Mouse (Mus musculus) stomach, adult 2 months (tissue): Measurements from ENCODE around the gene Srpk1. TPM values are rescaled to one million over a fixed set of nuclear protein-coding genes. Genes with fewer than 3 reads are reported as not detected.

Experiments
- polyA plus RNA-seq: library from polyadenylated mRNA; depleted of rRNA; stranded (reverse); fragments of >200 nt; gene quantifications from 2 replicates; pipeline ENCODE4 v1.2.3, GENCODE M21; 2012; rRNA removed

Gene Srpk1
- polyA plus RNA-seq, result 11.4 and 14.9 TPM in 2 replicates

DNA sequence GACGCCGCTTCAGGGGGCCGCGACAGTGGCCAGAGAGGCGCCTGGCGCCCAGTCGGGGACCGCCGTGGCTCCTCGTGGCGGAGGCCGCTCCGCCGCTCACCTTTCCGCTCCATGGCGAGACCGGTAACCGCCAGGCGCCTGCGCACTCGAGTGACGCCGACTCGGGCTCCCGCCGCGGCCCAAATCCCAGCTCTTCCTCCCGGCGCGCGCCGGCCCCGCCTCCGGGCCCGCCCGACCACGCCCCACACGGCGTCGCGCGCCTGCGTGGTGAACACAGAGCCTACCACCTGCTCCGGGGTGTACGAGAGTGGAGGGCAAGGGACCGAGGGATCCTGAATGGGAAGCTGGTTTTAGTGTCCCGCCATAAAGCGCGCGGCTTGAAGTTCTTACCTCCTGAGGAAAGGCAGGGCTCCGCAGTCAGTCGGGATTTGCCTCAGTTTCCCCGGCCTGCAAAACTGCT is at the start of gene Srpk1:
Gene Srpk1 (minus strand): TSS at position 410 of the 460 bp plus-strand sequence.

GRCm38 (mm10) chr17:28575244-28576125 is 47.0 kb downstream of the Srpk1 start, which contains the start of gene Lhfpl5:
Gene Lhfpl5, plus strand, starts transcription at chr17:28575641.

DNA sequence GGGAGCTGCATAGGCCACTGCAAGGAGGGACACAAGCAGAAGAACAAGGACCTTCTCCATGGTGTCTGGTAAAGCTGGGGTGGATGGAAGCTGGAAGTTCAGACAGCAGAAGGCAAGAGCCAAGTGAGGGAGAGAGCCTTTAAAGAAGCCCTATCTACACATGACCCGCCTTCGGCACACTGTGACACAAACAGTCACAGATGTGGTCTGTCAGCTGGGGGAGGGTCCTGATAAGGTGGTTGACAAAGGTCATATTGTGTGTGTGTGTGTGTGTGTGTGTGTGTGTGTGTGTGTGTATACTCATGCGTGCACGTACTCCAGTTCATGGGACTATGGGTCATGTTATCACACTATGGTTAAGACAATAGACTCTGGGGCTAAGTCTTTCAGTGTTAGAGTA is 61.9 kb downstream of the Srpk1 start, which contains the start of gene Clps:
Gene Clps (minus strand): TSS at position 169 of the 400 bp plus-strand sequence.

DNA sequence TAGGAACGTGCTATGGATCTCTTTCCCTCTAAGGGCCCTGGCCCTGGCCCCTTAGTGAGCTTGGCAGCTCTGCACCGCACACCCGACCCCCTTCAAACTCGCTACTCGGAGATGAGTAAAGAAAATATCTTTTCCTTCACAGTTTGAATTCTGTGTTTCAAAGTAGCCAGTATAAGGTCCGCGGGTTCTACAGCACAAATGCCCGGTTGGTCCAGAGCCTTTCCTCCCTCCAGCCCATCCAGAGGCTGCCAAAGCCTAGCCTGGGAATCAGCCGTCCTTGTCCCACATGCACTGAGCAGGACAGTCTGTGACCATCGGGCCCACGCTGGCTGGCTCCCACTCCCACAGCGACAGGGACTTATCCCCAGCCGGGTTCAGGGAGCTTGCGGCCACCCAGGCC is 73.4 kb downstream of the Srpk1 start, which contains the start of gene Clpsl2:
Gene Clpsl2 (plus strand): TSS at position 301 of the 400 bp plus-strand sequence.

Other genes starting within 250 kb of the Srpk1 start
- gene Fkbp5, start 105.2 kb downstream of the Srpk1 start, polyA plus RNA-seq, result 7.3 and 8.3 TPM in 2 replicates
- not detected in 2 replicates for gene Armc12, start 91.9 kb downstream of the Srpk1 start, polyA plus RNA-seq
- 0.65 TPM in 1 of 2 replicates, not detected in the other for gene Clpsl2, start 73.3 kb downstream of the Srpk1 start, polyA plus RNA-seq
- gene Clps, start 61.9 kb downstream of the Srpk1 start, polyA plus RNA-seq, result 178,753 and 264,200 TPM in 2 replicates
- gene Lhfpl5, start 47.1 kb downstream of the Srpk1 start, polyA plus RNA-seq, result 3.2 and 3.7 TPM in 2 replicates
- gene Slc26a8, start 67.5 kb upstream of the Srpk1 start, polyA plus RNA-seq, result 0.14 and 0.23 TPM in 2 replicates
- 25.7 and 29.1 TPM in 2 replicates for gene Mapk14, start 68.6 kb upstream of the Srpk1 start, polyA plus RNA-seq
- gene AC170998.1, start 103.4 kb upstream of the Srpk1 start, polyA plus RNA-seq, result not detected in 2 replicates
- gene Mapk13, start 146.6 kb upstream of the Srpk1 start, polyA plus RNA-seq, result 68.8 and 87.8 TPM in 2 replicates
- 13.0 and 15.3 TPM in 2 replicates for gene Brpf3, start 178.4 kb upstream of the Srpk1 start, polyA plus RNA-seq
- 3.0 and 3.7 TPM in 2 replicates for gene Pnpla1, start 235.7 kb upstream of the Srpk1 start, polyA plus RNA-seq